Mouse (Mus musculus) lung, adult 10 weeks (tissue): ENCODE results near the gene Zfp873. TPM values are rescaled to one million over a fixed set of nuclear protein-coding genes. Genes with fewer than 3 reads are reported as not detected.

Source experiments
- polyA plus RNA-seq: library from polyadenylated mRNA; stranded (reverse); fragments of 350-450 nt; fragmentation: Illumina TruSeq; extraction: RNeasy Lipid Tissue Mini Kit (QIAGEN cat#74804); gene quantifications from one replicate; pipeline ENCODE4 v1.2.3, GENCODE M21; 2014; ENCODE audit warnings: low read depth, low replicate concordance; ENCODE audit not compliant: insufficient read depth

The Zfp873 gene
- 3.5 TPM for polyA plus RNA-seq

GRCm38 (mm10) chr10:82047597-82048459 is at the start of gene Zfp873:
Gene Zfp873 (plus strand): TSS chr10:82048123.

GRCm38 (mm10) chr10:82082728-82083621 is 35.1 kb downstream of the Zfp873 start, which contains the start of gene BC024063:
Gene BC024063 (plus strand): TSS chr10:82083353.

Other genes starting within 250 kb of the Zfp873 start
- gene Gm4767, start 235.9 kb upstream of the Zfp873 start, polyA plus RNA-seq: 0.68 TPM
- gene Gm32687, start 184.2 kb upstream of the Zfp873 start, polyA plus RNA-seq: 1.8 TPM
- gene Zfp781, start 117.6 kb upstream of the Zfp873 start, polyA plus RNA-seq: 1.3 TPM
- gene BC024063, start 35.2 kb downstream of the Zfp873 start, polyA plus RNA-seq: 1.3 TPM
- gene AU041133, start 79.9 kb downstream of the Zfp873 start, polyA plus RNA-seq: 1.9 TPM
- 5.5 TPM for gene Zfp938, start 193.2 kb downstream of the Zfp873 start, polyA plus RNA-seq